Mouse (Mus musculus) cerebellum, postnatal 4 days (tissue): ENCODE data around the gene Erc2.
A peak's percentile ranks its signal among the peaks of the same experiment; 100 is the strongest.

ENCODE experiments used
- DNase-seq, 2 experiments: peaks; one replicate each; pipeline ENCODE4 v3.0.0; 2022; ENCODE audit warnings: low spot score in 2 of 2, mixed read lengths in 1 of 2

The Erc2 gene

GRCm38 (mm10) chr14:28061649-28062375, 439.6 kb downstream of the Erc2 start:
- DNase-seq = no peak

GRCm38 (mm10) chr14:28068021-28068420, 445.8 kb downstream of the Erc2 start:
- no peak for DNase-seq

GRCm38 (mm10) chr14:28069826-28070225, 447.6 kb downstream of the Erc2 start:
- no peak for DNase-seq

- no peak for DNase-seq
Observed at GRCm38 (mm10) chr14:28072561-28072960, 450.3 kb downstream of the Erc2 start.

GRCm38 (mm10) chr14:28089636-28090443, 467.6 kb downstream of the Erc2 start:
- DNase-seq = peak in 1 of 2 experiments; percentile 6

- no peak for DNase-seq
Observed at GRCm38 (mm10) chr14:28091367-28091766, 469.1 kb downstream of the Erc2 start.

- DNase-seq = no peak
Observed at GRCm38 (mm10) chr14:28093214-28093613, 471.0 kb downstream of the Erc2 start.

- DNase-seq = no peak
Observed at GRCm38 (mm10) chr14:28093913-28094312, 471.7 kb downstream of the Erc2 start.

GRCm38 (mm10) chr14:28099084-28099483, 476.9 kb downstream of the Erc2 start:
- DNase-seq = no peak

- DNase-seq = no peak
Observed at GRCm38 (mm10) chr14:28113121-28113520, 490.9 kb downstream of the Erc2 start.

GRCm38 (mm10) chr14:28120851-28121250, 498.6 kb downstream of the Erc2 start:
- DNase-seq = no peak

- DNase-seq = no peak
Observed at GRCm38 (mm10) chr14:28126842-28127241, 504.6 kb downstream of the Erc2 start.

- no peak for DNase-seq
Observed at GRCm38 (mm10) chr14:28128999-28129398, 506.8 kb downstream of the Erc2 start.

GRCm38 (mm10) chr14:28143998-28144397, 521.8 kb downstream of the Erc2 start:
- DNase-seq = no peak

- DNase-seq = no peak
Observed at GRCm38 (mm10) chr14:28147201-28147600, 525.0 kb downstream of the Erc2 start.

GRCm38 (mm10) chr14:28150942-28151341, 528.7 kb downstream of the Erc2 start:
- DNase-seq = no peak

- peak in 1 of 2 experiments; percentile 20 for DNase-seq
Observed at GRCm38 (mm10) chr14:28155706-28156105, 533.5 kb downstream of the Erc2 start.

GRCm38 (mm10) chr14:28160852-28161251, 538.6 kb downstream of the Erc2 start:
- DNase-seq = no peak

- DNase-seq = no peak
Observed at GRCm38 (mm10) chr14:28164642-28165408, 542.6 kb downstream of the Erc2 start.

- DNase-seq = no peak
Observed at GRCm38 (mm10) chr14:28165621-28166211, 543.5 kb downstream of the Erc2 start.

- DNase-seq = no peak
Observed at GRCm38 (mm10) chr14:28170711-28171110, 548.5 kb downstream of the Erc2 start.

GRCm38 (mm10) chr14:28171364-28171763, 549.1 kb downstream of the Erc2 start:
- DNase-seq = no peak
